ENCODE assay signal across 16 mouse cellular contexts in the genomic region with DNA sequence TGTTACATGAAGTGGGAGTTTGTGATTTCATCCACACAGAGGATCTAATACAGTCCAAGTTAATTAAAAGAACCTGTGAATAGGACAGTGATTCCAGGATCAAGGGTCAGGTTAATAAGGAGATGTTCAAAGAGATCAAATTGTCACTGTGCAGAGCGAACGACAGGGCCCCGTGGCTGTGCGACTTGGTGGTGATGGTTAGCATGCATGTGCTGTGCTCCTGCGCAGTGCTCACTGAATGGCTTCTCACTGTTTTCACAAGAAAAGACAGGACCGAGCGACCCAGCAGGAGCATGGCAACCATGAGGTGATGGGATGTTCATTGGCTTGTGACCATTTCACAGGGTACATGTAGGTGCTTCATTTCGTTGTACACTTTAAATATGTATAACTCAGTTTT.
"Had no signal": no experiment of that assay in that cellular context is flagged by ENCODE, and none has a peak within 500 bp of the region (broad histone marks: within the 10 kb centered on the region; RNA-seq: fewer than 3 reads in every experiment).

No protein-coding gene starts in this region.

- H3K36me3 ChIP-seq: stomach, embryonic 15.5 days had no signal

- DNase-seq: retina, postnatal 1 day; right cerebral cortex, adult 18-20 months; right cerebral cortex, postnatal 14 days; right cerebral cortex, postnatal 25 days; right cerebral cortex, postnatal 4 days; spleen, adult 18-20 months; thymus, adult 18-20 months; thymus, adult 2 months; thymus, postnatal 14 days; thymus, postnatal 25 days; thymus, postnatal 36 days; thymus, postnatal 4 days had no signal

- H3K4me2 ChIP-seq: neural tube, embryonic 13.5 days; neural tube, embryonic 15.5 days; stomach, embryonic 15.5 days had no signal

- H3K4me3 ChIP-seq: neural tube, embryonic 13.5 days; neural tube, embryonic 15.5 days; stomach, embryonic 15.5 days had no signal

- H3K27ac ChIP-seq: neural tube, embryonic 13.5 days; neural tube, embryonic 15.5 days; stomach, embryonic 15.5 days; stomach, postnatal 0 days had no signal

- H3K4me1 ChIP-seq: neural tube, embryonic 13.5 days; neural tube, embryonic 15.5 days; stomach, embryonic 15.5 days had no signal

- H3K27me3 ChIP-seq: neural tube, embryonic 13.5 days; neural tube, embryonic 15.5 days; stomach, embryonic 15.5 days had no signal

- H3K9ac ChIP-seq: neural tube, embryonic 13.5 days; neural tube, embryonic 15.5 days; stomach, embryonic 15.5 days had no signal

- H3K9me3 ChIP-seq: neural tube, embryonic 13.5 days; neural tube, embryonic 15.5 days; stomach, embryonic 15.5 days had no signal
